Mouse (Mus musculus) layer of hippocampus, adult 18-20 months (tissue): Measurements from ENCODE around the gene Ctcfl. TPM values are rescaled to one million over a fixed set of nuclear protein-coding genes. Genes with fewer than 3 reads are reported as not detected.

ENCODE experiments used
- DNase-seq, 2 experiments: peaks; one replicate each; pipeline ENCODE4 v3.0.0; 2022; ENCODE audit warnings: low spot score in 2 of 2
- total RNA-seq, 2 experiments: library from RNA; stranded (reverse); gene quantifications; 2 replicates each; pipeline ENCODE4 v1.2.3; 2021

Ctcfl gene
- total RNA-seq, 2 experiments from 2014 or later: not detected

GRCm38 (mm10) chr2:173048041-173048745, 71.1 kb downstream of the Ctcfl start:
- no peak for DNase-seq

GRCm38 (mm10) chr2:173047471-173047870, 71.9 kb downstream of the Ctcfl start:
- DNase-seq: no peak

GRCm38 (mm10) chr2:173046582-173047297, 72.6 kb downstream of the Ctcfl start:
- DNase-seq: no peak

DNA sequence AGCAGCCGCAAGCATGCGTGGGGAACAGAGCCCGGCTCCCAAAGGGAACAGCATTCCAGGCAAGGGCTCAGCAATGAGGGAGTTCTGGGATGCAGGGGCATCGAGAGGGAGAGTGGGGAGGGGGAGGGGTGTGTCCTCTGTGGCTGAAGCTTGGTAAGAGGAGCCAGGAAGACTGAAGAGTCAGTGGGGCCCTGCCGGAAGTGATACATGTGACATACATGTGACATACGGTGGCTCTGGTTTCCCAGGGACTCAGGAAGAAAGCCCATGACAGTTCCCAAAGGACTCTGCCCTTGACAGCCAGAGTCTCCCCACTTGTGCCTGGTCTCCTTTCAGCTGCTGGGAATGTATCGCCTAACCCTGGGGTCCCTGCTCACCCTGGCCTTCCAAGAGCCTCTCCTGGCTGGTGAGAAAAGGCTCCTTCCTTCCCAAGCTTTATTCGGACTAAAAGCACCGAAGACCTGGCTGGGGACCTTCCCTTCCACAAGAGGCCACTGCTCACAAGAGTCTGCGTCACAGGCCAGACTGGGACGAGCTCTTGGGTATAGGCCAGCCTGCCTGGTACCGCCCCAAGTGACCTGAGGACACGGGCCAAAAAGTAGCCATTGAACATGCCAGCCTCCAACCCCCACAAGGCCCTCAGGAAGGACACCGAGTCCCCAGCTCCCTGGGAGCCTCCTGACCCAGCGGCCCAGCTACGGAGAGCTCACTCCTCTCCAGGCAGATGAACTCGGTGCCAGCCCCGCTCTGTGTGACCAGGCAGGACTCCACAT, 74.9 kb downstream of the Ctcfl start:
- no peak for DNase-seq

Other genes starting within 250 kb of the Ctcfl start
- 1 to 10 TPM; 4.8 to 5.1 TPM for gene Bmp7, start 179.2 kb downstream of the Ctcfl start, total RNA-seq
- not detected for gene Spo11, start 141.8 kb downstream of the Ctcfl start, total RNA-seq
- gene Rae1, start 119.4 kb downstream of the Ctcfl start, total RNA-seq: 10 to 100 TPM; 70.3 to 75.5 TPM
- 1 to 10 TPM; 4.5 to 4.7 TPM for gene Rbm38, start 99.0 kb downstream of the Ctcfl start, total RNA-seq
- gene Pck1, start 33.5 kb upstream of the Ctcfl start, total RNA-seq: not detected
- gene Zbp1, start 99.4 kb upstream of the Ctcfl start, total RNA-seq: under 1 TPM in 1 of 2 experiments, not detected in 1; 0.30 TPM
- gene Pmepa1, start 157.0 kb upstream of the Ctcfl start, total RNA-seq: 10 to 100 TPM; 22.6 to 23.8 TPM